Mouse (Mus musculus) liver, adult 2 months (tissue): ENCODE data around the gene Apoa1. TPM values are rescaled to one million over a fixed set of nuclear protein-coding genes. Genes with fewer than 3 reads are reported as not detected.
A peak's percentile ranks its signal among the peaks of the same experiment; 100 is the strongest.

Source experiments
- DNase-seq: peaks from one replicate; pipeline ENCODE4 v3.0.0-alpha.2; 2011; ENCODE audit warnings: low read depth, low spot score; ENCODE audit errors: extremely low read depth
- H3K27ac ChIP-seq: fragments of 200-500 bp; replicated peaks from 2 replicates; pipeline ENCODE4 v1.5.1; 2012; ENCODE audit warnings: low read depth, mild to moderate bottlenecking, control low read depth, inconsistent platforms, low read length; ENCODE audit not compliant: insufficient read depth
- H3K27me3 ChIP-seq: fragments of 200-500 bp; 2 replicates; pipeline ENCODE4 v1.6.1; 2012; ENCODE audit warnings: mild to moderate bottlenecking, moderate library complexity, low read length, inconsistent platforms; ENCODE audit not compliant: control insufficient read depth, insufficient read depth
- H3K36me3 ChIP-seq: fragments of 200-500 bp; 2 replicates; pipeline ENCODE4 v1.6.1; 2012; ENCODE audit warnings: low read length, inconsistent platforms; ENCODE audit not compliant: control insufficient read depth, insufficient read depth
- H3K4me1 ChIP-seq: fragments of 200-500 bp; 2 replicates; pipeline ENCODE4 v1.6.1; 2011; ENCODE audit warnings: low read length; ENCODE audit not compliant: control insufficient read depth, insufficient read depth
- H3K4me3 ChIP-seq: fragments of 200-500 bp; 2 replicates; pipeline ENCODE4 v1.5.1; 2011; ENCODE audit warnings: low read depth, mild to moderate bottlenecking, control low read depth, low read length, moderate library complexity; ENCODE audit not compliant: insufficient read depth
- H3K79me2 ChIP-seq: fragments of 200-500 bp; 2 replicates; pipeline ENCODE4 v1.6.1; 2012; ENCODE audit warnings: inconsistent platforms, mild to moderate bottlenecking, low read length, moderate library complexity; ENCODE audit not compliant: control insufficient read depth, insufficient read depth
- H3K9ac ChIP-seq: fragments of 200-500 bp; 2 replicates; pipeline ENCODE4 v1.6.1; 2012; ENCODE audit warnings: low read depth, mild to moderate bottlenecking, control low read depth, inconsistent platforms, low read length
- CTCF ChIP-seq: fragments of 200-500 bp; IDR thresholded peaks from 2 replicates; pipeline ENCODE4 v1.5.1; 2011; ENCODE audit warnings: low read depth, low read length, control low read depth
- POLR2A ChIP-seq: fragments of 200-500 bp; IDR thresholded peaks from 2 replicates; pipeline ENCODE4 v1.6.1; 2011; ENCODE audit warnings: low read length, control low read depth; ENCODE audit not compliant: insufficient read depth; ENCODE audit errors: extremely low read depth
- WGBS: fragments of 180-500 bp; shearing (Covaris S2); methylation state at CpG from one replicate; pipeline ENCODE4 v1.1.7; 2018; 5-methylcytosine and 5-hydroxymethylcytosine counted together
- polyA plus RNA-seq: library from polyadenylated mRNA; depleted of rRNA; stranded (reverse); fragments of >200 nt; gene quantifications from 2 replicates; pipeline ENCODE4 v1.2.3, GENCODE M21; 2012
- total RNA-seq: library from RNA; depleted of rRNA; stranded (reverse); fragments of >200 nt; gene quantifications from 2 replicates; pipeline ENCODE4 v1.2.3, GENCODE M21; 2014

Apoa1 gene
- total and polyA plus RNA-seq, 2 experiments: 4,768 to 8,406 TPM

- Histone ChIP-seq H3K27ac (no peak overlapping the region), H3K36me3 (peaks cover 18% of the 10 kb centered on the region), H3K27me3 (no peaks in the 10 kb centered on the region), H3K9ac (no peak overlapping the region), H3K79me2 (no peaks in the 10 kb centered on the region), H3K4me1 (peaks cover 25% of the 10 kb centered on the region), H3K4me3 (no peak overlapping the region)
- 82% methylated on average over 9 of the region's 9 CpGs for WGBS
- DNase-seq: no peak
- TF ChIP-seq CTCF (no peak), POLR2A (no peak)
Measured at GRCm38 (mm10) chr9:46194809-46195208, 33.6 kb upstream of the Apoa1 start.

- peaks cover 18% of the 10 kb centered on the region for H3K36me3 ChIP-seq
- peak overlapping the region; percentile 86 for H3K27ac ChIP-seq
- H3K27me3 ChIP-seq: no peaks in the 10 kb centered on the region
- peak; percentile 94 for DNase-seq
- TF ChIP-seq POLR2A (peak; percentile 51; the same call in 1 of the 2 replicates), CTCF (no peak)
- no peak overlapping the region for H3K9ac ChIP-seq
- no peaks in the 10 kb centered on the region for H3K79me2 ChIP-seq
- no peak overlapping the region for H3K4me3 ChIP-seq
- peaks cover 37% of the 10 kb centered on the region for H3K4me1 ChIP-seq
- whole genome bisulfite sequencing: 25% methylated on average over 12 of the region's 12 CpGs
Measured at GRCm38 (mm10) chr9:46196699-46197169, 31.6 kb upstream of the Apoa1 start.

- Histone ChIP-seq H3K27ac (peak overlapping the region; percentile 99), H3K36me3 (peaks cover 18% of the 10 kb centered on the region)
- 49% methylated on average over 9 of the region's 9 CpGs for WGBS
Measured at GRCm38 (mm10) chr9:46198461-46198860, 29.9 kb upstream of the Apoa1 start.

GRCm38 (mm10) chr9:46198936-46199335 lies 29.4 kb upstream of the Apoa1 start:
- Histone ChIP-seq H3K36me3 (peaks cover 18% of the 10 kb centered on the region), H3K4me1 (peaks cover 46% of the 10 kb centered on the region), H3K27me3 (no peaks in the 10 kb centered on the region), H3K9ac (peak overlapping the region; percentile 29), H3K4me3 (no peak overlapping the region), H3K79me2 (no peaks in the 10 kb centered on the region), H3K27ac (peak overlapping the region; percentile 99)
- 40% methylated on average over 7 of the region's 7 CpGs for WGBS
- peak; percentile 81 for DNase-seq
- no peak for TF ChIP-seq CTCF
- TF ChIP-seq POLR2A: no peak

More at GRCm38 (mm10) chr9:46198461-46198860, 29.9 kb upstream of the Apoa1 start:
- Histone ChIP-seq H3K4me3 (no peak overlapping the region), H3K27me3 (no peaks in the 10 kb centered on the region), H3K9ac (peak overlapping the region; percentile 64), H3K4me1 (peaks cover 46% of the 10 kb centered on the region), H3K79me2 (no peaks in the 10 kb centered on the region)
- DNase-seq: peak; percentile 51
- TF ChIP-seq CTCF (no peak), POLR2A (no peak)

GRCm38 (mm10) chr9:46199609-46200008 lies 28.8 kb upstream of the Apoa1 start:
- 13% methylated on average over 2 of the region's 2 CpGs for WGBS
- no peaks in the 10 kb centered on the region for H3K79me2 ChIP-seq
- no peaks in the 10 kb centered on the region for H3K27me3 ChIP-seq
- peak overlapping the region; percentile 52 for H3K9ac ChIP-seq
- H3K27ac ChIP-seq: peak overlapping the region; percentile 99
- DNase-seq: peak; percentile 99
- H3K36me3 ChIP-seq: peaks cover 22% of the 10 kb centered on the region
- H3K4me3 ChIP-seq: no peak overlapping the region
- TF ChIP-seq POLR2A: no peak
- TF ChIP-seq CTCF: no peak
- peaks cover 46% of the 10 kb centered on the region for H3K4me1 ChIP-seq

GRCm38 (mm10) chr9:46206834-46207500 lies 21.4 kb upstream of the Apoa1 start:
- H3K27me3 ChIP-seq: no peaks in the 10 kb centered on the region
- peak overlapping the region; percentile 41 for H3K9ac ChIP-seq
- H3K4me3 ChIP-seq: no peak overlapping the region
- H3K79me2 ChIP-seq: 0 out of 2 replicates have a peak, but pooled peaks cover 3% of the 10 kb centered on the region
- H3K36me3 ChIP-seq: peaks cover 16% of the 10 kb centered on the region; the same call in 1 of the 2 replicates
- peaks cover 20% of the 10 kb centered on the region for H3K4me1 ChIP-seq
- TF ChIP-seq CTCF: no peak
- TF ChIP-seq POLR2A: no peak
- 20% methylated on average over 10 of the region's 10 CpGs for WGBS
- peak overlapping the region; percentile 89 for H3K27ac ChIP-seq
- peak; percentile 88 for DNase-seq
